Mouse (Mus musculus) adrenal gland, adult 18-20 months (tissue): ENCODE measurements around the gene Olfr429. TPM values are rescaled to one million over a fixed set of nuclear protein-coding genes. Genes with fewer than 3 reads are reported as not detected.
"Not testable (repeated sequence)": the region's sequence is repeated elsewhere in the genome, so short reads cannot be mapped to it uniquely, and the experiment has no call there.

Source experiments
- DNase-seq, 2 experiments: peaks; one replicate each; pipeline ENCODE4 v3.0.0; 2021 to 2022; ENCODE audit warnings: low spot score in 2 of 2
- long read RNA-seq, 2 experiments: library from polyadenylated mRNA; stranded (forward); transcript quantifications; one replicate each; pipeline ENCODE4 v2.0.0; 2021
- total RNA-seq, 2 experiments: library from RNA; stranded (reverse); gene quantifications; 1 replicate in 1 of 2; 2 replicates in 1 of 2; pipeline ENCODE4 v1.2.3; 2021

The Olfr429 gene
- not detected for total RNA-seq
- long read RNA-seq, experiment 1: 0 reads
- long read RNA-seq, experiment 2: 0 reads

- DNase-seq: no peak
Observed at GRCm38 (mm10) chr1:174084031-174084430, at the start of gene Olfr429. TSS of gene Olfr429 (plus strand) at chr1:174084331.

- DNase-seq: no peak
Observed at GRCm38 (mm10) chr1:174035841-174036240, 48.3 kb upstream of the Olfr429 start.

- DNase-seq: no peak
Observed at GRCm38 (mm10) chr1:174038480-174038879, 45.7 kb upstream of the Olfr429 start.

GRCm38 (mm10) chr1:174040523-174041177, 43.5 kb upstream of the Olfr429 start, which contains the start of gene Olfr433:
TSS of gene Olfr433 (plus strand) at chr1:174040705.
- no peak for DNase-seq

GRCm38 (mm10) chr1:174042091-174042884, 41.8 kb upstream of the Olfr429 start:
- DNase-seq: not testable (repeated sequence)

GRCm38 (mm10) chr1:174044431-174044830, 39.7 kb upstream of the Olfr429 start:
- no peak for DNase-seq

GRCm38 (mm10) chr1:174048227-174048626, 35.9 kb upstream of the Olfr429 start:
- DNase-seq: not testable (repeated sequence)

GRCm38 (mm10) chr1:174048893-174049292, 35.2 kb upstream of the Olfr429 start, which contains the start of gene Olfr432:
TSS of gene Olfr432 (plus strand) at chr1:174049205.
- DNase-seq: no peak

- not testable (repeated sequence) for DNase-seq
Observed at GRCm38 (mm10) chr1:174049357-174049756, 34.8 kb upstream of the Olfr429 start.

GRCm38 (mm10) chr1:174050532-174050931, 33.6 kb upstream of the Olfr429 start:
- no peak for DNase-seq

GRCm38 (mm10) chr1:174051515-174051914, 32.6 kb upstream of the Olfr429 start:
- DNase-seq: no peak

GRCm38 (mm10) chr1:174051931-174052536, 32.1 kb upstream of the Olfr429 start:
- DNase-seq: no peak

GRCm38 (mm10) chr1:174052981-174053380, 31.1 kb upstream of the Olfr429 start:
- no peak for DNase-seq

GRCm38 (mm10) chr1:174055248-174055647, 28.9 kb upstream of the Olfr429 start:
- DNase-seq: no peak

GRCm38 (mm10) chr1:174066305-174066704, 17.8 kb upstream of the Olfr429 start, which contains the start of gene Olfr430:
TSS of gene Olfr430 (plus strand) at chr1:174066605.
- no peak for DNase-seq

GRCm38 (mm10) chr1:174096591-174096990, 12.5 kb downstream of the Olfr429 start, which contains the start of gene Olfr427:
TSS of gene Olfr427 (plus strand) at chr1:174096891.
- no peak for DNase-seq

GRCm38 (mm10) chr1:174103735-174104134, 19.6 kb downstream of the Olfr429 start:
- DNase-seq: no peak

- no peak for DNase-seq
Observed at GRCm38 (mm10) chr1:174121062-174121461, 36.9 kb downstream of the Olfr429 start, which contains the start of gene Olfr231. TSS of gene Olfr231 (minus strand) at chr1:174121162.

GRCm38 (mm10) chr1:174131217-174131616, 47.1 kb downstream of the Olfr429 start, which contains the start of gene Olfr424:
TSS of gene Olfr424 (plus strand) at chr1:174131517.
- no peak for DNase-seq

- DNase-seq: no peak
Observed at GRCm38 (mm10) chr1:174131999-174132398, 47.9 kb downstream of the Olfr429 start.
